Mouse (Mus musculus): ENCODE measurements around the gene Mfng. TPM values are rescaled to one million over a fixed set of nuclear protein-coding genes. Genes with fewer than 3 reads are reported as not detected.

Gene Mfng
- polyA plus RNA-seq, 1 experiment from 2014 or later: 13.7 TPM

DNA sequence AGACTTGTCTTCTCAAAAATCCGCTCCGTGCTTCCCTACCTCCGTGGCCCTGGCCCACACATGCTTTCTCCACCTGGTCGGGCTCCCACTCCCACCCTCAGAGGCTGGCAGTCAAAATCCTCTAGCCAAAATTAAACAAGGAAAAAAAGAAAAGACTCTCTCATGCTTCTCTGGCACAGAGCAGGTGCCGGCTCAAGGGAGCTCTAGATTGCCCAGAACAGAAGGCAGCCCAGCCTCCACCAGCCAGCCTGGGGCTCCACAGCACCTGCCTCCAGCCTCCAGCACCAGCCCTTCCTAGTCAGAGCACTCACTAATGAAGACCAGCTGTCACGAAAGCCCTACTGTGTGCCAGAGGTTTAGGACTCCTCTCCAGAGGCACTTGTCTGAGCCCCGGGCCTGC is 59.5 kb downstream of the Mfng start:
- H3K9ac ChIP-seq (ENCODE audit: low read depth, low read length): no peak overlapping the region
- H3K9me3 ChIP-seq (ENCODE audit: control insufficient read depth, low read length): no peaks in the 10 kb centered on the region
- DNase-seq (ENCODE audit: low spot score) (no peak), ATAC-seq (ENCODE audit: low read depth) (no peak)
- peaks cover 1% of the 10 kb centered on the region for H3K4me1 ChIP-seq (ENCODE audit: control insufficient read depth, insufficient read depth, low read length)
- no peak overlapping the region for H3K4me2 ChIP-seq (ENCODE audit: low read depth, low read length)
- no peak overlapping the region for H3K27ac ChIP-seq (replicated peaks; ENCODE audit: low read depth, low read length)
- no peaks in the 10 kb centered on the region for H3K36me3 ChIP-seq (ENCODE audit: control insufficient read depth, insufficient read depth, low read length)
- 78% methylated on average over 7 of the region's 7 CpGs for whole genome bisulfite sequencing
- no peak overlapping the region for H3K4me3 ChIP-seq (ENCODE audit: low read depth, low read length)
- peaks cover 83% of the 10 kb centered on the region for H3K27me3 ChIP-seq (replicated peaks; ENCODE audit: control insufficient read depth, insufficient read depth, low read length)

DNA sequence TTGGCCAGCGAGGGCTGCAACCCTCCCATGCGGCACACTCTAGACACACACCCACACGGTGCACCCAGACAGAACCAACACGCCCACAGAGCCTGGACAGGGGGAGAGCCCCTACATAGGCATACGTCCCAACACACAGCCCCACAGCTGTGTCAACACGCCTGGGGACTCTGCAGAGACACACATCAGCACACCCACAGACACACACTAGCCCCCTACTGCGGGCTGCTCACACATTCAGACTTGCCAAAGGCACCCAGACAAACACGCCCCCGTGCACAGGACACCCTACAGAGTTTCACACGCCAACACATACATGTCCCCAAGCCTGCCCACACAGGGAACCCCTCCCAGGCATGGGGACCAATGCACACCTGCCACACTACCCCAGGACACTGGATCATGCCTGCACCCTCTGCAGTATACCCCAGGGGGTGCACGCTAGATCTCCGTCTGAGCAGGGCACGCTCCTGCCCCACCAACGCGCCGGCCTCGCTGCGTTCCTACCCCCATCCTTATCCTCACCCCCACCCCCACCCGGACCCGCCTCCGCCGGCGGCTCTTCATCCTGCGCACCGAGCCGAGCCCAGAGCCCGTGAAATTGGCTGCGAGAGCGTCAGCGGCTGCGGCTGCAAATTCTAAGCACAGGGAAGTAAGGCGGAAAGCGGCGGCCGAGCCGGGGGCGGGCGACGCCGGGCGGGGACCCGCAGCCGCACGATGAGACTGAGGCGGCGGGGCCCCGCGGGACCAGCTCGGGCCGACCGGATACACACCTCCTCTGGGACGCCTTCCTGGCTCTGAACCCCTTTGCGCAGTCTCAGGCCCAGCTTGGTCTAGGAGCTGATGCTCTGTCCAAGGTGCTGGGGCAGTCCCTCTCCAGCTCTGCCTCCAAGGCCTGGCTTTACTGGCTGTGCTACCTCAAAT is 60.7 kb downstream of the Mfng start:
- peak overlapping the region; percentile 22 for H3K4me3 ChIP-seq (ENCODE audit: low read depth, low read length)
- peak; percentile 23; the same call in 1 of the 2 replicates for ATAC-seq (ENCODE audit: low read depth)
- peaks cover 72% of the 10 kb centered on the region for H3K27me3 ChIP-seq (replicated peaks; ENCODE audit: control insufficient read depth, insufficient read depth, low read length)
- no peaks in the 10 kb centered on the region for H3K4me1 ChIP-seq (ENCODE audit: control insufficient read depth, insufficient read depth, low read length)
- no peak overlapping the region for H3K27ac ChIP-seq (replicated peaks; ENCODE audit: low read depth, low read length)
- no peak overlapping the region for H3K9ac ChIP-seq (ENCODE audit: low read depth, low read length)
- H3K36me3 ChIP-seq (ENCODE audit: control insufficient read depth, insufficient read depth, low read length): no peaks in the 10 kb centered on the region
- peak; percentile 48 for DNase-seq (ENCODE audit: low spot score)
- WGBS: 10% methylated on average over 36 of the region's 53 CpGs
- no peaks in the 10 kb centered on the region for H3K9me3 ChIP-seq (ENCODE audit: control insufficient read depth, low read length)
- peak overlapping the region; percentile 50 for H3K4me2 ChIP-seq (ENCODE audit: low read depth, low read length)

DNA sequence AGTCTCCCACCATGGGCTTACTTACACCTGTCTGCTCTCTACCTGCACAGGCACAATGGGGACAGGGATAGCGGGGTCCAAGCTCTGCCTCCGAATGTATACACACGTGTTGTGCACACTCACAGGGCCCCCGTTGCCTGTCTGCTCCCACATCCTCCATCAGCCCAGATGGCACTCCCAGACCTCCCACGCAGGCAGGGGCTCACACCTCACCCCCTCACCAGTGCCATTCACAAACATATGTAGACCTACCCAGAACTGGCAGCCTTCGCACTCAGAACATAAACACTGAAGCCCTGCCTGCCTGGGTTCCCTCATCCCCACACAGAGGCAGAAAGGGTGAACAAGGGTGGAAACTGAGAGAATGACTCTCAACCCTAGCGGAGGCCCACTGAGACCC is 61.3 kb downstream of the Mfng start:
- Histone ChIP-seq H3K4me2 (ENCODE audit: low read depth, low read length) (no peak overlapping the region), H3K4me3 (ENCODE audit: low read depth, low read length) (no peak overlapping the region), H3K27me3 (replicated peaks; ENCODE audit: control insufficient read depth, insufficient read depth, low read length) (peaks cover 65% of the 10 kb centered on the region), H3K4me1 (ENCODE audit: control insufficient read depth, insufficient read depth, low read length) (no peaks in the 10 kb centered on the region), H3K9ac (ENCODE audit: low read depth, low read length) (no peak overlapping the region), H3K36me3 (ENCODE audit: control insufficient read depth, insufficient read depth, low read length) (no peaks in the 10 kb centered on the region), H3K27ac (replicated peaks; ENCODE audit: low read depth, low read length) (no peak overlapping the region), H3K9me3 (ENCODE audit: control insufficient read depth, low read length) (no peaks in the 10 kb centered on the region)
- no peak for DNase-seq (ENCODE audit: low spot score)
- WGBS: 75% methylated on average over 7 of the region's 7 CpGs
- ATAC-seq (ENCODE audit: low read depth): no peak

DNA sequence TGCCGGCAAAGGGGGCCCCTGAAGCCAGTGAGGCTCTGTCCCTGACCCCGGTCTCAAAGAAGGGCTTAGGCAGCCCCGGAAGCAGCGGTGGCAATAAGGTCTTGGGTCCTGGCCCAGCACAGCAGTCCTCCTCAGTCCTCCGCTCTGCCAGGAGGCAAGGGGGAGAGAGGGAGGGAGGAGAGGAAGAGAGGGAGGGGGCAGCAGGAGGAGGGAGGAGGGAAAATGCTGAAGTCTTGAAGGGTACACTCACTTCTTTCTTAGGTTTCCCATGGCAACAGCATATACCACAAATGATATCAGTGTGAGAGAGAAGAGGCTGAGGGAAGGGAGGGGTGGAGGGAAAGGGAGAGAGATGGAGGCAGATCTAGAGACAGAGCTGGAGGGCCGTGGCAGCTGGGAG is 62.6 kb downstream of the Mfng start:
- no peak for ATAC-seq (ENCODE audit: low read depth)
- Histone ChIP-seq H3K4me1 (ENCODE audit: control insufficient read depth, insufficient read depth, low read length) (no peaks in the 10 kb centered on the region), H3K4me2 (ENCODE audit: low read depth, low read length) (no peak overlapping the region), H3K9me3 (ENCODE audit: control insufficient read depth, low read length) (no peaks in the 10 kb centered on the region), H3K27me3 (replicated peaks; ENCODE audit: control insufficient read depth, insufficient read depth, low read length) (peaks cover 52% of the 10 kb centered on the region), H3K27ac (replicated peaks; ENCODE audit: low read depth, low read length) (no peak overlapping the region), H3K4me3 (ENCODE audit: low read depth, low read length) (no peak overlapping the region), H3K36me3 (ENCODE audit: control insufficient read depth, insufficient read depth, low read length) (no peaks in the 10 kb centered on the region), H3K9ac (ENCODE audit: low read depth, low read length) (no peak overlapping the region)
- WGBS: 37% methylated on average over 6 of the region's 6 CpGs
- DNase-seq (ENCODE audit: low spot score): no peak

DNA sequence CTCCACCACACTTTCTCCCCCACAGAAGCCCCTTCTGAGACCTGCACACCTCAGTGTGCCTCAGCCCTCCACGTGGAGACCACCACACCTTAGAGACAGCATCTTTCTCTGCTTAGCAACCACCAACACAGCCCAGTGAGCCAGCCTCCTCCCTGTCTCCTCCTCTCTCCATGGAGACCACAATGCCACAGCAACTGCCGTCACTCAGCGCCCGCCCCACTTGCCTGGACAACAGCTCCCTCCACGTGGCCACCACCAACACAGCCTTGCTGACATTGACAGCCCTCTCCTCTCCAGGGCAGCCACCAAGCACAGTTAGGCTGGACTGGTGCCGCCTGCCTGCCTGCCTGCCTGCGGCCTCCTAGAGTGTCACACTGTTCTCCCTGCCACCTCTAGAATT is 63.5 kb downstream of the Mfng start:
- WGBS: 15% methylated on average over 5 of the region's 7 CpGs
- no peak for DNase-seq (ENCODE audit: low spot score)
- H3K27me3 ChIP-seq (replicated peaks; ENCODE audit: control insufficient read depth, insufficient read depth, low read length): peaks cover 43% of the 10 kb centered on the region
- no peaks in the 10 kb centered on the region for H3K36me3 ChIP-seq (ENCODE audit: control insufficient read depth, insufficient read depth, low read length)
- no peak overlapping the region for H3K4me3 ChIP-seq (ENCODE audit: low read depth, low read length)
- ATAC-seq (ENCODE audit: low read depth): peak; percentile 37; the same call in 1 of the 2 replicates
- no peaks in the 10 kb centered on the region for H3K9me3 ChIP-seq (ENCODE audit: control insufficient read depth, low read length)
- no peak overlapping the region for H3K9ac ChIP-seq (ENCODE audit: low read depth, low read length)
- H3K27ac ChIP-seq (replicated peaks; ENCODE audit: low read depth, low read length): no peak overlapping the region
- H3K4me1 ChIP-seq (ENCODE audit: control insufficient read depth, insufficient read depth, low read length): no peaks in the 10 kb centered on the region
- H3K4me2 ChIP-seq (ENCODE audit: low read depth, low read length): no peak overlapping the region

DNA sequence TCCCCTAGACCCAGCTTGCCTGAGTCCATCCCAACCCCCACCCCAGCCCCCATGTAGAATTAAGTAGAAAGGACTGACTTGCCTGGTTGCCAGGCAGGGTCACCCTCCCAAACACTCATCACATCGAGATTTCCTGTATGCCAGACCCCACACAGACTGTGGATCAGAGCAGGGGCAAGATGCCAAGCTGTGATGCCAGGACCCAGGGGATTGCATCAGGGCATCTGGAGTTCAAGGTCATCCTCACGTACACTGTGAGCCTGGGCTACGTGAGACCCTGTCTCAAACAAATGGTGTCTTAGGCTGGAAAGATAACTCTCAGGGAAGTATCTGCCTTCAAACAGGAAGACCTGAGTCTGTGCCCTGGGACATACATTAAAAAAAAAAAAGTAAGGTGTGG is 66.6 kb downstream of the Mfng start:
- no peak overlapping the region for H3K9ac ChIP-seq (ENCODE audit: low read depth, low read length)
- ATAC-seq (ENCODE audit: low read depth): no peak
- no peaks in the 10 kb centered on the region for H3K9me3 ChIP-seq (ENCODE audit: control insufficient read depth, low read length)
- H3K27ac ChIP-seq (replicated peaks; ENCODE audit: low read depth, low read length): no peak overlapping the region
- no peak overlapping the region for H3K4me3 ChIP-seq (ENCODE audit: low read depth, low read length)
- H3K4me1 ChIP-seq (ENCODE audit: control insufficient read depth, insufficient read depth, low read length): no peaks in the 10 kb centered on the region
- H3K27me3 ChIP-seq (replicated peaks; ENCODE audit: control insufficient read depth, insufficient read depth, low read length): peaks cover 12% of the 10 kb centered on the region
- H3K36me3 ChIP-seq (ENCODE audit: control insufficient read depth, insufficient read depth, low read length): no peaks in the 10 kb centered on the region
- no peak overlapping the region for H3K4me2 ChIP-seq (ENCODE audit: low read depth, low read length)
- 65% methylated on average over 3 of the region's 3 CpGs for WGBS
- DNase-seq (ENCODE audit: low spot score): no peak

Other genes starting within 250 kb of the Mfng start
- gene C1qtnf6, start 242.1 kb downstream of the Mfng start, polyA plus RNA-seq (2014; fragmentation: Nextera tagmentation; extraction: Ambion mirVana): 64.1 and 67.5 TPM in 2 replicates
- 0.14 TPM in 1 of 2 replicates, not detected in the other for gene Sstr3, start 228.8 kb downstream of the Mfng start, polyA plus RNA-seq (2014; fragmentation: Nextera tagmentation; extraction: Ambion mirVana)
- gene Rac2, start 200.7 kb downstream of the Mfng start, polyA plus RNA-seq (2014; fragmentation: Nextera tagmentation; extraction: Ambion mirVana): 27.9 and 29.2 TPM in 2 replicates
- 6.9 and 7.2 TPM in 2 replicates for gene Cyth4, start 176.4 kb downstream of the Mfng start, polyA plus RNA-seq (2014; fragmentation: Nextera tagmentation; extraction: Ambion mirVana)
- gene Elfn2, start 54.7 kb downstream of the Mfng start, polyA plus RNA-seq (2014; fragmentation: Nextera tagmentation; extraction: Ambion mirVana): 0.18 and 0.28 TPM in 2 replicates
- 6.1 and 6.3 TPM in 2 replicates for gene Card10, start 29.6 kb upstream of the Mfng start, polyA plus RNA-seq (2014; fragmentation: Nextera tagmentation; extraction: Ambion mirVana)
- gene Cdc42ep1, start 69.1 kb upstream of the Mfng start, polyA plus RNA-seq (2014; fragmentation: Nextera tagmentation; extraction: Ambion mirVana): 30.8 and 36.1 TPM in 2 replicates
- 0.89 and 1.4 TPM in 2 replicates for gene Lgals2, start 82.1 kb upstream of the Mfng start, polyA plus RNA-seq (2014; fragmentation: Nextera tagmentation; extraction: Ambion mirVana)
- gene Gga1, start 103.7 kb upstream of the Mfng start, polyA plus RNA-seq (2014; fragmentation: Nextera tagmentation; extraction: Ambion mirVana): 42.5 and 46.9 TPM in 2 replicates
- gene Gm49510, start 126.2 kb upstream of the Mfng start, polyA plus RNA-seq (2014; fragmentation: Nextera tagmentation; extraction: Ambion mirVana): 0.58 and 0.98 TPM in 2 replicates
- 40.8 and 44.1 TPM in 2 replicates for gene Sh3bp1, start 126.3 kb upstream of the Mfng start, polyA plus RNA-seq (2014; fragmentation: Nextera tagmentation; extraction: Ambion mirVana)
- 19.6 and 21.0 TPM in 2 replicates for gene Pdxp, start 140.4 kb upstream of the Mfng start, polyA plus RNA-seq (2014; fragmentation: Nextera tagmentation; extraction: Ambion mirVana)
- 2,628 and 2,877 TPM in 2 replicates for gene Lgals1, start 153.2 kb upstream of the Mfng start, polyA plus RNA-seq (2014; fragmentation: Nextera tagmentation; extraction: Ambion mirVana)
- 51.1 and 54.3 TPM in 2 replicates for gene Nol12, start 161.5 kb upstream of the Mfng start, polyA plus RNA-seq (2014; fragmentation: Nextera tagmentation; extraction: Ambion mirVana)
- 46.2 and 47.4 TPM in 2 replicates for gene Triobp, start 174.2 kb upstream of the Mfng start, polyA plus RNA-seq (2014; fragmentation: Nextera tagmentation; extraction: Ambion mirVana)